Mouse (Mus musculus) gastrocnemius, postnatal 36 days (tissue): Measurements from ENCODE around the gene Stra8. TPM values are rescaled to one million over a fixed set of nuclear protein-coding genes. Genes with fewer than 3 reads are reported as not detected.

Source experiments
- total RNA-seq, 2 experiments: library from RNA; stranded (reverse); gene quantifications; 2 replicates each; pipeline ENCODE4 v1.2.3; 2021

The Stra8 gene
- total RNA-seq, 2 experiments from 2014 or later = not detected

Other genes starting within 250 kb of the Stra8 start
- gene Agbl3, start 139.7 kb upstream of the Stra8 start, total RNA-seq = 1 to 10 TPM; 1.0 to 1.8 TPM
- gene Tmem140, start 57.0 kb upstream of the Stra8 start, total RNA-seq = 10 to 100 TPM; 23.8 to 30.7 TPM
- 1 to 10 TPM; 3.3 to 3.6 TPM for gene Cyren, start 42.1 kb upstream of the Stra8 start, total RNA-seq
- 1 to 10 TPM; 4.4 to 5.1 TPM for gene Wdr91, start 9.3 kb upstream of the Stra8 start, total RNA-seq
- gene Slc23a4, start 68.2 kb downstream of the Stra8 start, total RNA-seq = not detected
- 10 to 100 TPM; 22.1 to 26.1 TPM for gene Cnot4, start 213.6 kb downstream of the Stra8 start, total RNA-seq